Comparison of ENCODE assay signal across 8 mouse cellular contexts in genomic region chr1:160906057-160906557, GRCm38 (mm10). TPM values are rescaled to one million over a fixed set of nuclear protein-coding genes. Genes with fewer than 3 reads are reported as not detected.
A peak's percentile ranks its signal among the peaks of the same experiment; 100 is the strongest.
DNase-seq lines count a peak whose midpoint lies in the region; ATAC-seq and TF ChIP-seq lines count a peak whose summit lies in the region.

Gene Rc3h1, plus strand, starts transcription at chr1:160906418.

- WGBS in heart, embryonic 12.5 days: under 1% methylated on average over 43 of the region's 45 CpGs
- under 1% methylated on average over 43 of the region's 45 CpGs for whole genome bisulfite sequencing in kidney, postnatal 0 days
- WGBS in liver, embryonic 11.5 days: under 1% methylated on average over 44 of the region's 45 CpGs
- 0% methylated on average over 36 of the region's 45 CpGs for WGBS in stomach, embryonic 14.5 days

- TF ChIP-seq CTCF in kidney, postnatal 0 days (IDR thresholded peaks at IDR 0.05; ENCODE audit: low read depth): no peak

- peaks cover 18% of the 10 kb centered on the region for H3K4me1 ChIP-seq in heart, embryonic 12.5 days (replicated peaks)
- H3K4me1 ChIP-seq in kidney, postnatal 0 days (replicated peaks; ENCODE audit: insufficient read depth, low read length): no peaks in the 10 kb centered on the region
- peaks cover 8% of the 10 kb centered on the region; the same call in 1 of the 2 replicates for H3K4me1 ChIP-seq in liver, embryonic 11.5 days (replicated peaks; ENCODE audit: control insufficient read depth, insufficient read depth, low read length)
- 0 out of 2 replicates have a peak, but pooled peaks cover 2% of the 10 kb centered on the region for H3K4me1 ChIP-seq in stomach, embryonic 14.5 days (ENCODE audit: control insufficient read depth, insufficient read depth, low read length)

- H3K9me3 ChIP-seq in heart, embryonic 12.5 days (replicated peaks): no peaks in the 10 kb centered on the region
- no peaks in the 10 kb centered on the region for H3K9me3 ChIP-seq in kidney, postnatal 0 days (replicated peaks; ENCODE audit: low read length)
- no peaks in the 10 kb centered on the region for H3K9me3 ChIP-seq in liver, embryonic 11.5 days (ENCODE audit: control insufficient read depth, low read length)
- no peaks in the 10 kb centered on the region for H3K9me3 ChIP-seq in stomach, embryonic 14.5 days (ENCODE audit: control insufficient read depth, low read depth, low read length)

- H3K36me3 ChIP-seq in heart, embryonic 12.5 days: no peaks in the 10 kb centered on the region
- no peaks in the 10 kb centered on the region for H3K36me3 ChIP-seq in kidney, postnatal 0 days (ENCODE audit: insufficient read depth, low read length)
- no peaks in the 10 kb centered on the region for H3K36me3 ChIP-seq in liver, embryonic 11.5 days (ENCODE audit: control insufficient read depth, insufficient read depth, low read length)
- H3K36me3 ChIP-seq in stomach, embryonic 14.5 days (ENCODE audit: control insufficient read depth, insufficient read depth, low read length): no peaks in the 10 kb centered on the region

- ATAC-seq in erythroid progenitor cell, adult 5-6 weeks (replicated peaks; ENCODE audit: low FRiP score, poor library complexity, severe bottlenecking): peak; percentile 96
- ATAC-seq in heart, embryonic 12.5 days (ENCODE audit: insufficient number of reproducible peaks, low FRiP score): peak; percentile 96
- peak; percentile 94 for ATAC-seq in kidney, postnatal 0 days (replicated peaks; ENCODE audit: low FRiP score, low read depth)
- peak; percentile 91 for ATAC-seq in liver, embryonic 11.5 days (replicated peaks; ENCODE audit: low FRiP score)
- peak; percentile 94 for ATAC-seq in stomach, embryonic 14.5 days (ENCODE audit: insufficient number of reproducible peaks, insufficient read depth, low FRiP score, low read depth)

- H3K4me3 ChIP-seq in heart, embryonic 12.5 days: peak within 1 kb of the TSS; percentile 84
- H3K4me3 ChIP-seq in kidney, postnatal 0 days (replicated peaks; ENCODE audit: low read depth, low read length): peak within 1 kb of the TSS; percentile 98
- peak within 1 kb of the TSS; percentile 98 for H3K4me3 ChIP-seq in liver, embryonic 11.5 days (ENCODE audit: low read depth, low read length)
- peak within 1 kb of the TSS; percentile 95 for H3K4me3 ChIP-seq in stomach, embryonic 14.5 days (ENCODE audit: low read depth, low read length)

- peak within 1 kb of the TSS; percentile 95 for H3K9ac ChIP-seq in heart, embryonic 12.5 days
- H3K9ac ChIP-seq in kidney, postnatal 0 days (ENCODE audit: low read depth, low read length): peak within 1 kb of the TSS; percentile 92
- peak within 1 kb of the TSS; percentile 98 for H3K9ac ChIP-seq in liver, embryonic 11.5 days (ENCODE audit: low read depth, low read length)
- peak within 1 kb of the TSS; percentile 91 for H3K9ac ChIP-seq in stomach, embryonic 14.5 days (replicated peaks; ENCODE audit: low read depth, low read length)

- H3K4me2 ChIP-seq in heart, embryonic 12.5 days: peak within 1 kb of the TSS; percentile 73
- H3K4me2 ChIP-seq in kidney, postnatal 0 days (ENCODE audit: low read length): peak within 1 kb of the TSS; percentile 59
- peak within 1 kb of the TSS; percentile 76 for H3K4me2 ChIP-seq in liver, embryonic 11.5 days
- peak within 1 kb of the TSS; percentile 76 for H3K4me2 ChIP-seq in stomach, embryonic 14.5 days (replicated peaks; ENCODE audit: low read depth, low read length)

- DNase-seq in CD4-positive helper T cell, adult 2 months (ENCODE audit: low read depth, low spot score): peak; percentile 96
- peak; percentile 84 for DNase-seq in brain, embryonic 18.5 days (ENCODE audit: low read depth, low spot score)
- DNase-seq in kidney, postnatal 0 days (ENCODE audit: low spot score): peak; percentile 95
- peak; percentile 99 for DNase-seq in liver, embryonic 11.5 days (ENCODE audit: low spot score)
- DNase-seq in naive thymus-derived CD4-positive, alpha-beta T cell, adult 2 months (ENCODE audit: low read depth): peak; percentile 99

- peak within 1 kb of the TSS; percentile 90 for H3K27ac ChIP-seq in heart, embryonic 12.5 days (ENCODE audit: poor library complexity, severe bottlenecking)
- H3K27ac ChIP-seq in kidney, postnatal 0 days: peak within 1 kb of the TSS; percentile 95
- H3K27ac ChIP-seq in liver, embryonic 11.5 days (ENCODE audit: low read depth, low read length): peak within 1 kb of the TSS; percentile 85
- peak within 1 kb of the TSS; percentile 89 for H3K27ac ChIP-seq in stomach, embryonic 14.5 days (ENCODE audit: low read length)

- H3K27me3 ChIP-seq in heart, embryonic 12.5 days (replicated peaks): no peaks in the 10 kb centered on the region
- H3K27me3 ChIP-seq in kidney, postnatal 0 days (ENCODE audit: insufficient read depth, low read length): no peaks in the 10 kb centered on the region
- no peaks in the 10 kb centered on the region for H3K27me3 ChIP-seq in liver, embryonic 11.5 days (replicated peaks; ENCODE audit: control insufficient read depth, insufficient read depth, low read length)
- no peaks in the 10 kb centered on the region for H3K27me3 ChIP-seq in stomach, embryonic 14.5 days (ENCODE audit: control insufficient read depth, insufficient read depth, low read length)

RNA-seq across cellular contexts. Expression of gene Rc3h1, which starts in this region (rescaled TPM):
- 38.6 and 40.7 TPM in 2 replicates for total RNA-seq in erythroid progenitor cell, adult 5-6 weeks (2015; ENCODE audit: low replicate concordance)
- total RNA-seq in erythroid progenitor cell, adult 5-6 weeks (2017; ENCODE audit: low replicate concordance): 30.3 and 48.9 TPM in 2 replicates
- 7.9 and 9.6 TPM in 2 replicates for polyA plus RNA-seq in heart, embryonic 12.5 days (2016; fragmentation: Nextera tagmentation; extraction: Ambion mirVana)
- 5.9 and 6.4 TPM in 2 replicates for polyA plus RNA-seq in kidney, postnatal 0 days (2015; fragmentation: Nextera tagmentation; extraction: Ambion mirVana)
- polyA plus RNA-seq in liver, embryonic 11.5 days (2014; fragmentation: Nextera tagmentation; extraction: Ambion mirVana): 5.6 and 5.9 TPM in 2 replicates
- polyA plus RNA-seq in stomach, embryonic 14.5 days (2014; fragmentation: Nextera tagmentation; extraction: Ambion mirVana): 14.5 and 15.0 TPM in 2 replicates

Comparison
In these comparisons a context has a peak if more than half of its experiments do, and no peak if none do; other contexts are left out.
1. Peak in every context shown above with its lines: DNase-seq, ATAC-seq, H3K4me3 ChIP-seq and H3K27ac ChIP-seq.